Mouse (Mus musculus): Measurements from ENCODE around the gene Zfp618.

GRCm38 (mm10) chr4:63170061-63170460, 204.7 kb downstream of the Zfp618 start:
- no peak for TF ChIP-seq USF1 (IDR thresholded peaks at IDR 0.05; ENCODE audit: low read depth, low read length)
- no peak for TF ChIP-seq TAL1 (IDR thresholded peaks at IDR 0.05; ENCODE audit: low read length)
- TF ChIP-seq MXI1 (IDR thresholded peaks at IDR 0.05; ENCODE audit: low read depth, low read length): no peak
- TF ChIP-seq POLR2AphosphoS2 (IDR thresholded peaks at IDR 0.05; ENCODE audit: low read length): no peak
- no peak for TF ChIP-seq ZMIZ1 (IDR thresholded peaks at IDR 0.05; ENCODE audit: low read depth, low read length)
- TF ChIP-seq EP300 (IDR thresholded peaks at IDR 0.05; ENCODE audit: low read depth in 1 of 2, low read length in 2 of 2): no peak
- TF ChIP-seq CHD2 (IDR thresholded peaks at IDR 0.05; ENCODE audit: low read length): no peak
- TF ChIP-seq GATA1 (IDR thresholded peaks at IDR 0.05; ENCODE audit: low read depth, low read length): no peak
- TF ChIP-seq ZC3H11A (IDR thresholded peaks at IDR 0.05; ENCODE audit: low read depth, low read length): no peak
- TF ChIP-seq USF2 (IDR thresholded peaks at IDR 0.05; ENCODE audit: borderline replicate concordance in 1 of 2, insufficient read depth in 1 of 2, low read depth in 1 of 2, low read length in 2 of 2): no peak
- TF ChIP-seq POLR2A (IDR thresholded peaks at IDR 0.05; ENCODE audit: control insufficient read depth in 1 of 2, insufficient read depth in 1 of 2, low read depth in 1 of 2, low read length in 2 of 2, poor library complexity in 1 of 2): no peak

Measured in MEL (cell line).